18 mouse cellular contexts compared by ENCODE assay signal in the genomic region with DNA sequence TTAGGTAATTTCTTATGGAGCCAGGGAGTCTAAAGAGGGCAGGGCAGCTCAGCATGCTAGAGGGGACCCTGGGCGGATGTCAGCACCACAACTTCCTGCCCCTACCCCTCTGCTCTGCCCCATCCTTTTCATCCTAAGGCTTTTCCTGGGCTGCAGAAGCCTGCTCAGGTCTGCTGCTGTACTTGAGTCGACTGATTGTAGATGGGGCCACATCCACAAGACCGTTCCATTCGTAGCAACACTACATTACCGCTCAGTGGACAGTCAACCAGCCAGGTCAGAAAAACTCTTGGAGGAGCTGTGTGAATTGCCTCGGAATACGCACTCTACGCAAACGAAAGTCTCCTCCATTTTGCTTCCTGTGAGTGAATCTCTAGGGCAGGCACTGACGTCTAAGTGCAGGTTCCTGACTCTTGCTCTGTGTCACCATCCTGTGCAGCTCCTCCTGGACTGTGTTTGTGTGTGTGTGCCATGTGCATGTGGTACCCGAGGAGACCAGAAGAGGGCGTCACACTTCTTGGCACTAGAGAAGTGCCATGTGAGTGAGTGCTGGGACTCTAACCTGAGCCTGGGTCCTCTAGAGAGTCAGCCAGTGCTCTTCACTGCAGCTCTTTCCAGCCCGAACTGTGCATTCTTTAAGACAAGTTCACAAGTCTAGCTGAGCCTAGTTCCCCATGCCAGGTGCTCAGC. TPM values are rescaled to one million over a fixed set of nuclear protein-coding genes. Genes with fewer than 3 reads are reported as not detected.
DNase-seq lines count a peak whose midpoint lies in the region; ATAC-seq and TF ChIP-seq lines count a peak whose summit lies in the region.
"Had no signal": no experiment of that assay in that cellular context is flagged by ENCODE, and none has a peak within 500 bp of the region (broad histone marks: within the 10 kb centered on the region; RNA-seq: fewer than 3 reads in every experiment).

No protein-coding gene starts in this region.

- DNase-seq in heart, adult 11 months: peak; percentile 74
- no peak for DNase-seq in heart, postnatal 4 days
- peak; percentile 26 for DNase-seq in midbrain, embryonic 11.5 days (ENCODE audit: low spot score, missing footprints)
- DNase-seq in midbrain, embryonic 10.5 days (ENCODE audit: low spot score): no peak
- DNase-seq in G1E (ENCODE audit: low spot score): no peak
- no peak for DNase-seq in liver, embryonic 14.5 days (ENCODE audit: low read depth in 3 of 3, low spot score in 3 of 3)
- DNase-seq in kidney, postnatal 14 days: no peak
- DNase-seq: adrenal gland, postnatal 25 days; cerebellum, adult 8-10 months; gastrocnemius, postnatal 10 days; kidney, adult 18-20 months; kidney, postnatal 36 days; lung, postnatal 10 days; right cerebral cortex, postnatal 25 days had no signal

- H3K27ac ChIP-seq in midbrain, embryonic 11.5 days (ENCODE audit: low read depth, low read length): no peak overlapping the region
- H3K27ac ChIP-seq in midbrain, embryonic 10.5 days (replicated peaks): no peak overlapping the region
- no peak overlapping the region for H3K27ac ChIP-seq in liver, embryonic 14.5 days
- no peak overlapping the region for H3K27ac ChIP-seq in midbrain, embryonic 16.5 days (ENCODE audit: low read length)
- H3K27ac ChIP-seq: hindbrain, embryonic 12.5 days; neural tube, embryonic 13.5 days had no signal

- H3K4me1 ChIP-seq in midbrain, embryonic 11.5 days (ENCODE audit: control insufficient read depth, insufficient read depth, low read length): peaks cover 3% of the 10 kb centered on the region; the same call in 1 of the 2 replicates
- H3K4me1 ChIP-seq in midbrain, embryonic 10.5 days: peaks cover 5% of the 10 kb centered on the region; the same call in 1 of the 2 replicates
- peaks cover 46% of the 10 kb centered on the region for H3K4me1 ChIP-seq in G1E (ENCODE audit: insufficient read depth, low read depth, low read length)
- H3K4me1 ChIP-seq in liver, embryonic 14.5 days (replicated peaks; ENCODE audit: control insufficient read depth in 2 of 2, insufficient read depth in 2 of 2, low read length in 1 of 2): peaks cover 0 to 10% of the 10 kb centered on the region in 2 experiments; a peak in 2 of 4 replicates
- H3K4me1 ChIP-seq in midbrain, embryonic 16.5 days (ENCODE audit: control insufficient read depth, insufficient read depth, low read length): no peaks in the 10 kb centered on the region
- H3K4me1 ChIP-seq: hindbrain, embryonic 12.5 days; neural tube, embryonic 13.5 days had no signal

- H3K36me3 ChIP-seq in midbrain, embryonic 11.5 days (ENCODE audit: control insufficient read depth, insufficient read depth, low read length): no peaks in the 10 kb centered on the region
- H3K36me3 ChIP-seq in midbrain, embryonic 10.5 days: no peaks in the 10 kb centered on the region
- H3K36me3 ChIP-seq in G1E (replicated peaks): peaks cover 8% of the 10 kb centered on the region
- H3K36me3 ChIP-seq in liver, embryonic 14.5 days (replicated peaks; ENCODE audit: control insufficient read depth, insufficient read depth, low read depth): no peaks in the 10 kb centered on the region
- no peaks in the 10 kb centered on the region for H3K36me3 ChIP-seq in midbrain, embryonic 16.5 days (ENCODE audit: control insufficient read depth, insufficient read depth, low read length)
- H3K36me3 ChIP-seq: hindbrain, embryonic 12.5 days; neural tube, embryonic 13.5 days had no signal

- no peaks in the 10 kb centered on the region for H3K9me3 ChIP-seq in midbrain, embryonic 11.5 days (ENCODE audit: control insufficient read depth, low read length)
- no peaks in the 10 kb centered on the region for H3K9me3 ChIP-seq in midbrain, embryonic 10.5 days (replicated peaks)
- H3K9me3 ChIP-seq in G1E (replicated peaks): no peaks in the 10 kb centered on the region
- no peaks in the 10 kb centered on the region for H3K9me3 ChIP-seq in liver, embryonic 14.5 days (ENCODE audit: control insufficient read depth, low read length)
- H3K9me3 ChIP-seq in midbrain, embryonic 16.5 days (replicated peaks; ENCODE audit: control insufficient read depth, low read length, poor library complexity, severe bottlenecking): no peaks in the 10 kb centered on the region
- H3K9me3 ChIP-seq: hindbrain, embryonic 12.5 days; neural tube, embryonic 13.5 days had no signal

- no peak for TF ChIP-seq EP300 in liver, embryonic 14.5 days (IDR thresholded peaks at IDR 0.05; ENCODE audit: low read depth)

- H3K4me2 ChIP-seq in midbrain, embryonic 11.5 days: no peak overlapping the region
- no peak overlapping the region for H3K4me2 ChIP-seq in liver, embryonic 14.5 days (ENCODE audit: low read depth)
- no peak overlapping the region for H3K4me2 ChIP-seq in midbrain, embryonic 16.5 days (ENCODE audit: low read length)
- H3K4me2 ChIP-seq: hindbrain, embryonic 12.5 days; neural tube, embryonic 13.5 days had no signal

- no peak for ATAC-seq in midbrain, embryonic 11.5 days (ENCODE audit: low FRiP score)
- ATAC-seq in G1E (ENCODE audit: extremely low read depth, insufficient number of reproducible peaks, low FRiP score, poor library complexity, severe bottlenecking): no peak
- no peak for ATAC-seq in liver, embryonic 14.5 days (ENCODE audit: insufficient read depth)
- no peak for ATAC-seq in midbrain, embryonic 16.5 days
- ATAC-seq: activated CD4-positive, CD25-positive, alpha-beta regulatory T cell, adult 4 months had no signal

- H3K4me3 ChIP-seq in midbrain, embryonic 11.5 days (ENCODE audit: low read depth, low read length): no peak overlapping the region
- H3K4me3 ChIP-seq in midbrain, embryonic 10.5 days: no peak overlapping the region
- H3K4me3 ChIP-seq in G1E (ENCODE audit: low read depth, low read length): no peak overlapping the region
- no peak overlapping the region for H3K4me3 ChIP-seq in liver, embryonic 14.5 days (ENCODE audit: insufficient read depth in 1 of 2, low read depth in 2 of 2, low read length in 2 of 2)
- H3K4me3 ChIP-seq in midbrain, embryonic 16.5 days (ENCODE audit: low read depth, low read length): no peak overlapping the region
- H3K4me3 ChIP-seq: hindbrain, embryonic 12.5 days; neural tube, embryonic 13.5 days had no signal

- no peak overlapping the region for H3K9ac ChIP-seq in midbrain, embryonic 11.5 days (ENCODE audit: low read length)
- H3K9ac ChIP-seq in liver, embryonic 14.5 days (replicated peaks): no peak overlapping the region
- no peak overlapping the region for H3K9ac ChIP-seq in midbrain, embryonic 16.5 days (ENCODE audit: low read depth, low read length)
- H3K9ac ChIP-seq: hindbrain, embryonic 12.5 days; neural tube, embryonic 13.5 days had no signal

- H3K27me3 ChIP-seq in midbrain, embryonic 11.5 days (ENCODE audit: control insufficient read depth, insufficient read depth, low read length): no peaks in the 10 kb centered on the region
- no peaks in the 10 kb centered on the region for H3K27me3 ChIP-seq in midbrain, embryonic 10.5 days (ENCODE audit: low read depth, poor library complexity, severe bottlenecking)
- H3K27me3 ChIP-seq in G1E (ENCODE audit: insufficient read depth, low read length): no peaks in the 10 kb centered on the region
- H3K27me3 ChIP-seq in liver, embryonic 14.5 days (ENCODE audit: control insufficient read depth, insufficient read depth, low read length): no peaks in the 10 kb centered on the region
- no peaks in the 10 kb centered on the region for H3K27me3 ChIP-seq in midbrain, embryonic 16.5 days (ENCODE audit: control insufficient read depth, insufficient read depth, low read depth, low read length)
- H3K27me3 ChIP-seq: hindbrain, embryonic 12.5 days; neural tube, embryonic 13.5 days had no signal

- WGBS in midbrain, embryonic 11.5 days: 94% methylated on average over 13 of the region's 13 CpGs
- WGBS in midbrain, embryonic 10.5 days: 95% methylated on average over 13 of the region's 13 CpGs
- WGBS in liver, embryonic 14.5 days (ENCODE audit: insufficient replicate concordance): 76% methylated on average over 13 of the region's 13 CpGs
- 96% methylated on average over 13 of the region's 13 CpGs for WGBS in midbrain, embryonic 16.5 days

- TF ChIP-seq CTCF in G1E (IDR thresholded peaks at IDR 0.05; ENCODE audit: low read depth, low read length): 0 out of 2 replicates have a peak, but pooled peaks have one; percentile 22
- peak; percentile 56 for TF ChIP-seq CTCF in liver, embryonic 14.5 days (IDR thresholded peaks at IDR 0.05; ENCODE audit: low read depth)

RNA-seq across cellular contexts. Expression of a gene that starts 23.8 kb away (rescaled TPM):
- 10 to 100 TPM; 51.2 to 65.4 TPM for total RNA-seq in heart, postnatal 4 days (2021)
- polyA plus RNA-seq in midbrain, embryonic 11.5 days (2014; fragmentation: Nextera tagmentation; extraction: Ambion mirVana): 126 and 133 TPM in 2 replicates
- polyA plus RNA-seq in midbrain, embryonic 10.5 days (2016; fragmentation: Nextera tagmentation; extraction: Ambion mirVana): 106 and 131 TPM in 2 replicates
- total RNA-seq in G1E (2014; fragmentation: Nextera tagmentation): 164 and 185 TPM in 2 replicates
- 125 TPM in 2 replicates for total RNA-seq in G1E (2017)
- 50.6 and 66.6 TPM in 2 replicates for polyA plus RNA-seq in G1E (2012)
- 32.0 and 33.6 TPM in 2 replicates for polyA plus RNA-seq in liver, embryonic 14.5 days (2012; rRNA removed)
- polyA plus RNA-seq in liver, embryonic 14.5 days (2014; fragmentation: Nextera tagmentation; extraction: Ambion mirVana): 87.4 and 92.5 TPM in 2 replicates
- 145 and 156 TPM in 2 replicates for polyA plus RNA-seq in midbrain, embryonic 16.5 days (2015; fragmentation: Nextera tagmentation; extraction: Ambion mirVana)

RNA-seq across cellular contexts. Expression of a gene that starts 45.3 kb away (rescaled TPM):
- total RNA-seq in heart, postnatal 4 days (2021): 10 to 100 TPM; 11.3 to 14.1 TPM
- 26.2 and 27.4 TPM in 2 replicates for polyA plus RNA-seq in midbrain, embryonic 11.5 days (2014; fragmentation: Nextera tagmentation; extraction: Ambion mirVana)
- 21.3 and 22.6 TPM in 2 replicates for polyA plus RNA-seq in midbrain, embryonic 10.5 days (2016; fragmentation: Nextera tagmentation; extraction: Ambion mirVana)
- 31.8 and 35.5 TPM in 2 replicates for total RNA-seq in G1E (2014; fragmentation: Nextera tagmentation)
- total RNA-seq in G1E (2017): 57.1 and 58.5 TPM in 2 replicates
- polyA plus RNA-seq in G1E (2012): 11.5 and 12.6 TPM in 2 replicates
- polyA plus RNA-seq in liver, embryonic 14.5 days (2012; rRNA removed): 3.9 and 6.3 TPM in 2 replicates
- polyA plus RNA-seq in liver, embryonic 14.5 days (2014; fragmentation: Nextera tagmentation; extraction: Ambion mirVana): 7.5 and 8.5 TPM in 2 replicates
- polyA plus RNA-seq in midbrain, embryonic 16.5 days (2015; fragmentation: Nextera tagmentation; extraction: Ambion mirVana): 9.9 and 10.6 TPM in 2 replicates

RNA-seq across cellular contexts. Expression of a gene that starts 52.1 kb away (rescaled TPM):
- 10 to 100 TPM; 15.2 to 18.0 TPM for total RNA-seq in heart, postnatal 4 days (2021)
- polyA plus RNA-seq in midbrain, embryonic 11.5 days (2014; fragmentation: Nextera tagmentation; extraction: Ambion mirVana): 10.4 and 10.8 TPM in 2 replicates
- polyA plus RNA-seq in midbrain, embryonic 10.5 days (2016; fragmentation: Nextera tagmentation; extraction: Ambion mirVana): 12.2 and 12.8 TPM in 2 replicates
- total RNA-seq in G1E (2014; fragmentation: Nextera tagmentation) (7.7 and 11.0 TPM in 2 replicates), G1E (2017) (2.1 TPM in 2 replicates)
- polyA plus RNA-seq in G1E (2012): 2.7 and 3.1 TPM in 2 replicates
- polyA plus RNA-seq in liver, embryonic 14.5 days (2012; rRNA removed): 1.4 and 1.5 TPM in 2 replicates
- polyA plus RNA-seq in liver, embryonic 14.5 days (2014; fragmentation: Nextera tagmentation; extraction: Ambion mirVana): 2.3 and 2.4 TPM in 2 replicates
- polyA plus RNA-seq in midbrain, embryonic 16.5 days (2015; fragmentation: Nextera tagmentation; extraction: Ambion mirVana): 7.7 and 9.0 TPM in 2 replicates

Comparison
In these comparisons a context has a peak if more than half of its experiments do, and no peak if none do; other contexts are left out.
1. DNase-seq: peak in heart, adult 11 months (single experiment) and midbrain, embryonic 11.5 days (single experiment); none in heart, postnatal 4 days (single experiment), midbrain, embryonic 10.5 days (single experiment), G1E (single experiment), liver, embryonic 14.5 days (0 of 3) and kidney, postnatal 14 days (single experiment).